Mouse (Mus musculus) urinary bladder, adult 2 months (tissue): ENCODE measurements around the gene Clcn6. TPM values are rescaled to one million over a fixed set of nuclear protein-coding genes. Genes with fewer than 3 reads are reported as not detected.

Experiments
- DNase-seq: peaks from one replicate; pipeline ENCODE4 v3.0.0; 2022; ENCODE audit warnings: low spot score
- polyA plus RNA-seq: library from polyadenylated mRNA; depleted of rRNA; stranded (reverse); fragments of >200 nt; gene quantifications from 2 replicates; pipeline ENCODE4 v1.2.3, GENCODE M21; 2012

Gene Clcn6
- polyA plus RNA-seq, 1 experiment = 8.5 TPM

DNA sequence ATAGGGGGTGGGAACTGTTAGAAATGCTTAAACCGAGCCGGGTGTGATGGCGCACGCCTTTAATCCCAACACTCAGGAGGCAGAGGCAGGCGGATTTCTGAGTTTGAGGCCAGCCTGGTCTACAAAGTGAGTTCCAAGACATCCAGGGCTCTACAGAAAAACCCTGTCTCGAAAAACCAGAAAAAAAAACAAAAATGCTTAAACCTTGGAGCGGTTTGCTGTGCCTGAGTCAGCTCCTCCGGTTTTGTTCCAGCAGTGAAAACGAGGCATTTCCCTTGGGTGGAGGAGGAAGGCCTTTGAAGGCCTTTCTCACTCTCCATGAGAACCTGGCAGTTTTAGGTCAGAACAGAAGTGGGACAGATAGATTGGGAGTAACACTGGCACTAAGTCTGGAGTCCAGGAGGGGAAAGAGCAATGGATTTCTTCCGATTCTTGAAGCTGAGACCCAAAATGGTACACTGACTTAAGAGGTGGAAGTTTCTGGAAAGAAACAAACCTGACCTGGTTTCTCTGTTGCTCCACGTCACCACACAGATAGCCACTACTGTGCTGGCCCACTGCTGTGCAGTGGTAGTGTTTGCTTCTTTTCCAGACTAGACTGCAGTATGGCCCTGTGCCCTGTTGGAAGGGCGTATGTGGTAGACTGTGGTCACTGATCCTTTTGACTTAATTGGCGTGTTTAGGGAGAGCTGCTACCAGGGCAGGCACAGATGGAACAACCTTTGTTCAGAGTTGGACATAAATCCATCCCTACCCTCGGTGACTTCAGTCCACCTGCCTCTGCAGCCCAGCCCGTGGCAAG is 1.6 kb upstream of the Clcn6 start:
- DNase-seq = no peak

DNA sequence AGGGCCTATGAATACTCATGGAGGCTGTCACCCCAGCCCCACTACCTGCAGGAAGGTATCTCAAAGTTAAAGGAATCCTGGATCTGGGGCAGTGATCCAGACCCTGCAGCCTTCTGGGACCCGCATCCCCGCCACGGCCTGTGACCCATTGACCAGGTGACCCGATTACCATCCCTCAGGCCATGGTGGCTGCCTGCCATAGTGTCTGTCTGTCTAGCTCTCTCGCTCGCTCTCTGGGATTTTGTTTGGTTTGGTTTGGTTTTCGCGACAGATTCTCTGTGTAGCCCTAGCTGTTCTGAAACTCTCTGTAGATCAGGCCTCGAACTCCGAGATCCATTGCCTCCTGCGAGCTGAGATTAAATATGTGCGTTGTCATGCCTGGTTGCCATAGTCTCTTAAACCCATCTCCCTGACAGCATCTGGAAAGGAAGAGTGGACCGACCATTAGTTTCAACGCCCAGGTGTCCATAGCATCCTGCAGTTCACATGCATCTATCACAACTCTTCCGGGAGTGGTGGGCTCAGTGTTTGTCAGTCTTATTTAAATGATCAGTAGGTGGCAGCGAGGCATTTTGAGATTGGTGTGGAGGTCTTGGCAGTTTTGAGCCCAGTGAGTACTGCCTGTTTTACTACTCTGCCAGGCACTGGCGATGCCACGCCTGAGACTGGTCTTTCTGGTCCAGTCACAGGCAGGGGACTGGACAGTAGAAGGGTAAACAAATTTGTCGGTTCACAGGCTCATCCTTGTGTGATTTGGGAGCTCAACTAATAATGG is 820 bp upstream of the Clcn6 start:
- no peak for DNase-seq

DNA sequence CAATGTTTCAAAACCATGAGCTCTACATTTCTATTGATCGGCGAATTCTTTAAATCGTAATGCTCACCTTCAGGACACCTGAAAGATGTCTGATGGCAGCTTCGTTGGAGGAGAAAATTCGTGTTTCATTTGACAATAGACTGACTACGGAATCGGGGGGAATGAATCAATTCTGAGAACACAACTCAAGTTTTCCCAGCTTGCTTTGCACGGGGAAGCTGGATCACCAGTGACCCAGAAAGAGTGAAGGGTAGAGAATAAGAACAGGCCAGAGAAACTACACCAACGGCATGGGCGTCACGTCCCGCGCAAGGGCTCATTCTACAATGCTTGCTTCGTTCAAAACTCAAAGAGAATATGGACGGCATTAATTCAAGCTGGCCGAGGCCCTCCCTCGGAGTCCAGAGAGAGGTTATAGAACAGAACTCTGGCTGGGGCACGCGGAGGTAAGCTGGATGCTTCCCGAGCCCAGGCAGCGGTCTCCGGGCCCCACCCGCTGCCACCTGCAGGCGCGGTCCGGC is 482 bp downstream of the Clcn6 start:
- DNase-seq = no peak

DNA sequence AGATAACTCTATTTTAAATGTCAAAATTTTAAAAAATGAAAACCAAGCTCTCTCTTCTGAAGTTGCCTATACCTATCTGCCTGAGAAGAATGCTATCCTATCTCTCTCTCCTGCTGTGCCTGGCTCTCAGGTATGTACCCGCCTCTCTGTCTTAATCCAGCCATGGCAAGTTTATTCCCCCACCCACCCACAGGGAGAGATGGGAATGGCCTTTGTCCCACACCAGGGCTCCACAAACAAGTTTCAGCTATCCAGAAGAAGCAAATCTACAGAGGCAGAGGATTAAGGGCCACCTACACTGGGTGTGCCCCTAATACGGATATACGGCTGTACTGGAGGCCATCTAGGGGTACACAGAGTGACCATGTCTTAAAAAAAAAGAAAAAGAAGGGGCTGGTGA is 3.2 kb downstream of the Clcn6 start:
- DNase-seq = no peak

DNA sequence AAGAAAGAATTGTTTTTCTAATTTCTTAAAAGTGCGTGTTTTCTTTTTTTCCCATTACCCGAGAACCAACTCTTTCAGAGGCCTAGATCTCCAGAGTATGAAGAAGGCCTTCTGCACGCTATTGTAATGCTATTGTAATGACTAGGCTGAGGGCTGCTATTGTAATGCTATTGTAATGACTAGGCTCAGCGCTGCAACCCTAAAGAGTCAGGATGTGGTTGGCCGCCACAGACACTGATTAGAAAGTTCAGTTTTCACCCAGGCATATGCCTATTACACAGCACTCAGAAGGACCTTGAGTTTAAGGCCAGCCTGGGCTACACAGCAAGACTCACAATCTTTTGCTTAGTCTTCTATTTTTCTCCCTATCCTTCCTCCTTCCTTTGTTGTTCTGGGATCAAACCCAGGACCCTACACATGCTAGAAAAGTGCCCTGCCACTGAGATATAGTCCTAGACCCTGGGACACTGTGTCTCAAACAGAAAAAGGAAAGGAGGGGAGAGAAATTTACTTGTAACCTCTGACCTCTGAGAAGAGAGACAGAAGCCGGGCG is 4.7 kb downstream of the Clcn6 start:
- no peak for DNase-seq

DNA sequence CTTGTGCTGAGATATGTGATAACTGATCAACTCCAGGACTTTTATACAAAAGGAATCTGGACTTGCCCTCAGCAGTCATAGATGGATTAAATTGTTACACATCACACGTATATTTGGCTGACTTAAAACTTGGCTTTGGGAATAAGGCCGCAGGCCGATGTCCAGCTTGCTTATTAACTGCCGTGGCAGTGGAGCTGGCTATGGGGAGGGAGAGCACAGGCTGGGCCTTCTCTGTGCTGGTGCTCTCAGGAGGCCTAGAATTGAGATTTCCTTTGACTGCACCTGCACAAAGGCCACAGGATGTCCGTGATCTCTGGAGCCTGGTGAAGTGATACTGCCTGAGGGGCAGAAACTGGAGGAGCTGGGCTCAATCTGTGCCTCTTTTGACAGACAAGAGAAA is 8.1 kb downstream of the Clcn6 start:
- DNase-seq = no peak

DNA sequence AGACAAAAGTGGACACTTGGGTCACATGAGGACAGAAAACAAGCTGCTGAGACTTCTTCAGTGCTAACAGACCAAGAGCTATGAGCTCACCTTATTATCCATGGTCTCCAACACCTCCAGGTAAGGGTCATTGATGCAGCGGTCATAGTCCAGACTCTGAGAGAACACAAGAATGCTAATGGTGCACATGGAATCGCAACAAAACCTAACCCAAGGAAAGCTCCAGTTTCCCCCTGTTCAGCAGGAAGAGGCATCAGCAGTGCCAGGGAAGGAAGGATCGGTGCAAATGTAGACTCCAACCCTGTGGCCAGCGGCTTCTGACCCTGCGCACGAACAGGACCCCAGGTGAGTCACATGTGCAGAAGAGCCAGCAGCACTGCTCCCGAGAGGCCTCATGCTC is 9.3 kb downstream of the Clcn6 start:
- DNase-seq = no peak

DNA sequence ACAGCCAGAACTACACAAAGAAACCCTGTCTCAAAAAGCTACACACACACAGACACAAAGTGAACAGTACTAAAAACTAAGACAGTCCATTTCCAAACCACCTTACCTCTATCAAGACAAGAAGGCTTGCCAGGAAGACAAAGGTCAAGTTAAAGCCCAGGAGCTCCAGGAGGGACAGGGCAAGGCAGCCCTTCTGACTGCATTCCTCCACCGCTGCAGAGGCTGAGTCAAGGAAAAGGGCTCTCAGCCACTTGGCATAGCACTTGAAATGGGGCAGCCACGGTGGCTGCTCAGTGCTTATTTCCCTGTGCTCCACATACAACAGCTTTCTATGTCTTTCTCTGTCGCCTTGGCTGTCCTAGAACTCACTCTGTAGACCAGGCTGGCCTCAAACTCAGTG is 14.6 kb downstream of the Clcn6 start:
- no peak for DNase-seq

DNA sequence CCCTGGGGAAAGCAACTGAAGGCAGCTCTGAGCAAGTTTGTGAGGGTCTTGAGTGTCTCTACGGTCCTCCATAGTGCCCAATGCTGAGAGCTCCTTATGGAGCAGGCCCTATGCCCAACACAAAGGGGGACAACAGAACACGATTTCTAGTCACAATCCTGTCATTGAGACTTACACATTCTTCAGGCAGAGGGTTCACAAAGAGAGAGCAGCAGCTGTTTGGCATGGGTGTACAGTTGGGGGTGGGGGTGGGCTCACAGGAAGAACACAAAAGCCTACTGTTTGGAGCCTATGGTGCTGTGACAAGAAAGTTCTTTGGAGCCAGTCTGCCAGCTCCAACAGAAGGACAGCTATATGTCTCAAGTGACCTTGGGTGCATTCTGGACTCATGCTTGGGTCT is 20.2 kb downstream of the Clcn6 start:
- DNase-seq = no peak

DNA sequence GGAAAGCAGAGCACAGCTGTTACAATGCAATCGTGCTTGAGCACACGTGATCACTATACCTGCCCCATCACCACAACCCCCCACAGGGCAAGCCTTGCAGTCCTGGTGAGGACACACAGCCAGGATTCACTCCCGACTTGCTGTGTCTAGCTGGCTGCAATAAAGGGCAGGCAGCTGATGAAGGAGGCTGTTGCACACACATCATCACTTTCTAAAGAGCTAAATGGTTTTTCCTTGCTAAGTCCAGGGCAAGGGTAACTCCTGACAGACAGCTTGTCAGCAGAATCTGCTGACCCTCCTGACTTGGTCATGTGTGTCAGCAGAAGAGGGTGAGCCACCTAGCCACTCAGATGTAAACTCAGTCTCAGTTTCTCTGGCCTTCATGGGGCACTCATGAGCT is 21.6 kb downstream of the Clcn6 start:
- DNase-seq = no peak

DNA sequence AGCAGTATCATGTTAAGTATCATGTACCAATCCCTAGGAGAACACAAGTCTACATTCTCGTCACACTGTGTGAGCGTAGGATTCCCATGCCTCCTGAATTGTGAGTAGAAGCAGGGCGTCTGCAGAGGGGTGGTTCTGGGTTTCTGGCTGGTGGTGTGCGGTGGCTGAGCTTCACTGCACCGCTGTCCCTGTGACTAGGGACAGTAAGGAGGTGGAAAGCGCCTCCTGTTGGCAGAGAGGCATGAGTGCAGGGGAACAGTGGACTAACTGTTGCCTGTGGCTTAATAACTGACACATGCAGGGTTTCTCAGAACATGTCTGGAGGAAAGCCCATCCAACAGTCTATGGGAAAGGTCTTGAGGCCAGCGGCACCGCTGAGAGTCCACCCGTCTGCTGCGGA is 23.2 kb downstream of the Clcn6 start:
- no peak for DNase-seq

DNA sequence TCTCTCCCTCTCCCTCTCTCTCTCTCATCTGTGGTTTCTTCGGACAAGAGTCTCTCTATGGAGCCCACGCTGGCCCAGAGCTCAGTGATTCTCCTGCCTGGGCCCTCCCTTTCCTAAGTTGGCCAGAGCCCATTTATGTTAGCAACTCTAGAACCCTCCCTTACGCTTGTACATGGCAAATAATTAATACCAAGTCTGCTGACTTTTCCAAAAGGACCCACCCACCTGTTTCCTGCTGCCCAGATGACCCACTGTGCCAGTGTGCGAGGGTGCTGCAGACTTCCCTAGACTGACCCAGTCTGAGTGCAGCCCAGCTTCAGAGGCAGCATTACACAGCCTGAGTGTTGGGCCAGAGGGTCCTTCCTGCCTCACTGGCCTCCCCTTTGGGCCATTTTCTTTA is 26.4 kb downstream of the Clcn6 start:
- no peak for DNase-seq

DNA sequence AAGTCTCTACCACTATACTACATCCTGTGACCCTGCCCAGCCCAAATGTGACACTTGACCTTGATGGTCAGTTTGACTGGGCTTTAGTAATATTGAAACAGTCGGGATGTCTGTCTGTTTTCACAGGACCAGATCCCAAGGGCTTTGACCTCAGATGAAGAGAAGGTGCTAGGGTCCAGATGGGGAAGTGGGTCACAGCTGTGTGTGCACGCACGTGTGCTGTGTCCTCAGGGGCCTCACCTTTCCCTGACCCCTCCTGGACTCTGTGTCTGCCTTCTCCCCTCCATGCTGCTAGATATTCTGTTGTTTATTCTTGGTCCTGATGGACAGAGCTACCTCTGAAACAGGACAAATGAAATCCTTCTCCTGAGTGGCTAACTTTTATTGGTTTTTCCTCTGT is 27.3 kb downstream of the Clcn6 start:
- no peak for DNase-seq

DNA sequence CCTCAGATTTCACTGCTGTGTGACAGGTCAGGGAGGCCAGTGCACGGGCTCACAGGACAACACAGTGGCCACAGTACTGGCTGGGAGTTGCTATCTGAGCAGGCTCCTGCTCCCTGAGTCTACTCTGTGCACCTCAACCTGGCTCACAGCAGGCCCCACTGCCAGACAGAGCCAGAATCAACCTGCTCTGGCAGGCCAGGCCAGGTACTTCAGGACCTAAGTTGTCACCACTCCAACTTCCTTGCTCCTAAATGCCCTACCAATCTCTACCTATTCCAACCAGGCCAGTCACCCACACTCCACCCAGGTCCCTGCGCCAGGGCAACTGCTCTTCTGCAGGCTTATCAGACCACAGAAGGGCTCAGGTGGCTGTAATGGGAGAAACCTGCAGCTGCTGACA is 29.0 kb downstream of the Clcn6 start:
- no peak for DNase-seq

DNA sequence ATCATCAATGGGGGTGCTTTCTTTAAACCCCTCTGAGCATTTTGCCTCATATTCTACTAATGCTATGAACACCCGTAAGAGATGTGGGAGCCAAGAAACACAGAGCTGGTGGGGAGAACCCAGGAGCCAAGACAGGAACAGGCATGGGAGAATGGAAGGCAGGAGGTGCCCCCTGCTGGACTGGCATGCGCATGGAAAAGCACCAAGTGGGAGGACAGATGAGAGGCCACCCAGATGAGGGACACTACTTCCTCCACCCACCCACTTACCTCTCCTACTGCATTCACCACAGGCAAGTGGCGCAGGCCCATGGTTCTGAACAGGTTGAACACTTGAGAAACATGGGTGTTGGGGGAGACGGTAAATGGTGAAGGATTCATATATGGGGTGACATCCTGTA is 30.2 kb downstream of the Clcn6 start:
- no peak for DNase-seq

DNA sequence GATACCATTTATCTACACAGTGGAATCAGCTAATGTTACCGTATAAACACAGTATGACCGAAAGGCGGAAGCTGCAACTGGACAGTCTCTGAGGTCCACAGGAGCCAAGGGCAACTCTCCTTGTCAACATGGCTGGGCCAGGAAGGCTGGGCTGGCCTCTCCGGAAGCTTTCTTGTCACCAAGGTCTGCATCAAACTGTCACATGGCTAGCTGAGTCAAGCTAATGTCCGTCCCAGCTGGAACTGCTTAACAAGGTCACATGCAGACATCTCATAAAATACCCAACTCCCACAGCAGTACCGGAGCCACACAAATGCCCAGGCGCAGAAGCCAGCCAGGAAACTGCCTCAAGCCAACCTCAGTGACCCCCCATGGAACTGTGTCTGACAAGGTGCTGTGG is 34.3 kb downstream of the Clcn6 start:
- DNase-seq = no peak

DNA sequence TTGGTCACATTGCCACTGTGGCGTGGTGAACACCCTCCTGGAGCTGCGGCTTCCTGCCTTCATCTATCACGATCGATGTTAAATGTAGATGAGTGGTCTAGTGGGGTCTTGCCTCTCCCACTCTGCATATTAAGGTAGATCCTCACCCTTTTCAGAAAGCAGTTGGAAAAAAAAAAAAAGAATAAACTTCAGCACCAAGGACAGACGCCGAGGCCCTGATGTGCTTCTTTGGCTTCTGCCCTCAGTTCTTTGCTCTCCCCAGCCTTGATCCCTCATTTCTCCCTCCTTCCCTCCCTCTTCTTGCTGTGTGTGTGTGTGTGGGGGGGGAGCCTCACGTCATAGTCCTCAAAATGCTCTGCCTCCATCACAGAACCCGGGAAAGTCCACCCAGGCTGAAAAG is 36.8 kb downstream of the Clcn6 start:
- no peak for DNase-seq

DNA sequence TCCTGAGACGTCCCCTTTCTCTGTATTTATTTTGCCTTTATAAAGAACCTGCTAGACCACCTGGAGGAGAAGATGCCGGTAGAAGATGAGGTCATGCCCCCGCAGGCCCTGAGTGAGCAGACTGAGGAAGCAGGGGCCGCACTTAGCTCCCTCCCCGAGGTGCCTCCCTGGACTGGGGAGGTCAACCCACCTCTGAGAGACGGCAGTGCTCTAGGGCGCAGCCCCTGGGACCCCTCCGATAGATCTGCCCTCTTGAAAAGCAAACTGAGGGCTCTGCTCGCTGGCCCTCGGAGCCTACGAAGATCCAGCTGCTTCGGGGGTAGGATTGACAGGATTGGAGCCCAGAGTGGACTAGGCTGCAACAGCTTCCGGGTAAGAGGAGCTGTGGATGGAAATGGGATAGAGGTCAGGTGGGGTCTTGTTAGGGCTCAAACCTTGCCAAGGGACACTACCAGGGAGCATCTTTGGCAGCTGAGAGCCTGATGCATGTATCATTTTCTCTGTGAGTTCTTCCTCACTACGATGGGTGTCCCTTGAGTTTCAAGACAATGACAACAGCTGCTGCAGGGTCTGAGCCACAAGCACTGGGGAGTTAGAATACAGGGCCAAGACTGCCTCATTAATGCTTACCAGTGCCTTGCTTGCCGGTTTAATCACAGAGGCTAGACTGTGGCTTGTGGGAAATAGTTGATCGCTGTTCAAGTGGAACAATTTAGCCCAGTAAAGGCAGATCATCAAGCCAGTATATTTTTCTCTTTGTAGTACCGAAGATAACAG is 37.4 kb downstream of the Clcn6 start:
- no peak for DNase-seq

DNA sequence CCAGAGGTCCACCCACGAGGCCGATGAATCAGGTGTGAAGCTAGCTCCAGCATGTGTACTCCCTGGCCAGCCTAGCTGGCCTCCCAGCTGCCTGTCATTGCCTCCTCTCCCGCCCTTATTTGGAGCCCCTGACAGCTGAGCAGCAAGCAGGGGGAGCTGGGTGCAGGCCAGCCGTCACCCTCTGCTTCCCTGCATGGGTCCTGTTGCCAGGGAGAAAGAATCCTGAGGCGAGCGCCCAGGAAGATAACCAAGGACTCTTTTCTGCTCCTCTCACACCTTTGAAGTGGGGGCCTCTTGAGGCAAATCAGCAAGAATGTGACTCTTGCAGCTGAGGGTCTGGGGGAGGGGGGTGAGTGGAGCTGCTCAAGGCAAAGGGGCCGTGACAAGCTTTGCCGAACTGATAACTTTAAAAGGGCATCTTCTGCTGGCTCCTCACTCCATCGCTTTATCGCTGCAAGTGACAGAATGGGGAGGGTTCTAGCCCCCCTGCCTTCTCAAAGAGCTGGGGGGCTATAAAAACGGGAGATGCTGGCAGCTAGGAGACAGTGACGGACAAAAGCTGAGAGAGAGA is 38.3 kb downstream of the Clcn6 start, which contains the start of gene Nppa:
Gene Nppa (plus strand): TSS at position 521 of the 571 bp plus-strand sequence.
- no peak for DNase-seq

DNA sequence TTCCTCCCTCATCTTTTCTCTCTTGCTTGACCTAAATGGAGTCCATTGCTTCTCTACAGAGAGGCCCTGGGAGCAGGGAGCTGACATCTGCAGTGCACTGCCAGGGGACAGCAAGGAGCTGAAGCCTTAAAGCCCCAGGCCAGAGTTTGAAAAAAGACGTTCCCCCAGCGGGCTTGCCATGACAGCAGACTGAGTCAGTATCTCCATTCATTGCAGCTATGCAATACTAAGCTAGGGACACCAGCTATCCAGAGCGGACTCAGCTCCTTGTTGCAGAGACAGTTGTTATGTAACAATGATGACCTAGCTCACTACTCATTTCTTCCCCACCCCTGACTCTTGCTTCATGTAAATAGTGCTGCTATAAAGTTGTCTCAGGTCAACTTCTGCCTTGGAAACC is 43.3 kb downstream of the Clcn6 start:
- no peak for DNase-seq

DNA sequence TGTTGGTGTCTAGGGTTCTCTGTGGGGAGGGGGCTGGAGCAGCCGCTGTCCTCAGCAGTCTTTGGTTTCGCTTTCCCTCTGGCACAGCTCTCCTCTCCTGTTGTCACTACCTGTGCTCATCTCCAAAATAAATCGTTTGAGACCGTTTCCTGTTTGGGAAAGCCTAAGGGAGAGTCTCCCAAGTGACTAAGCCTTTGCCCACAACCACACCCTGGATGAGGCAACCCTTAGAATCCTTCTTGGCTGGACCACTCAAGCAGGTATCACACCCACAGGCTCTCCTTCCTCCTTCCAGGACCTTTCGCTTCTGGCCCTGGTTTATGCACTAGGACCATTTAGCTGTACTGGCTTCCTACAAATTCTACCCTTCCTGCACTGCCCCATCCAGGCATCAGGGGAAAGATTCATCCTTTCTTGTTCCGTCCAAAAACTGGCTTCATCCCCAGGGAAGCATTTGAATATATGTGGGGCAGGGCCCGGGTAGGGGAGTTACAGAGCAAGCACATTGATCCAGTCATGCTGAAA is 45.0 kb downstream of the Clcn6 start:
- no peak for DNase-seq
